Mouse (Mus musculus) midbrain, embryonic 11.5 days (tissue): ENCODE results near the gene Src. TPM values are rescaled to one million over a fixed set of nuclear protein-coding genes. Genes with fewer than 3 reads are reported as not detected.

Source experiments
- ATAC-seq: fragments of 200-750 bp; cut with Nextera tagmentation; 2 replicates; pipeline ENCODE4 v1.8.0; 2017; ENCODE audit warnings: moderate TSS enrichment, moderate library complexity; ENCODE audit not compliant: low FRiP score
- DNase-seq: peaks from one replicate; pipeline ENCODE4 v3.0.0; 2015; ENCODE audit warnings: low spot score; ENCODE audit errors: missing footprints
- H3K27ac ChIP-seq: fragments of 300-500 bp; sonication (generic); 2 replicates; pipeline ENCODE4 v1.5.1; 2014; ENCODE audit warnings: low read depth, low read length
- H3K27me3 ChIP-seq: fragments of 300-500 bp; sonication (generic); 2 replicates; pipeline ENCODE4 v1.6.1; 2014; ENCODE audit warnings: mild to moderate bottlenecking, low read length, moderate library complexity, mixed read lengths; ENCODE audit not compliant: control insufficient read depth, insufficient read depth
- H3K36me3 ChIP-seq: fragments of 300-500 bp; sonication (generic); 2 replicates; pipeline ENCODE4 v1.6.1; 2014; ENCODE audit warnings: mild to moderate bottlenecking, low read length, moderate library complexity, mixed read lengths; ENCODE audit not compliant: control insufficient read depth, insufficient read depth
- H3K4me1 ChIP-seq: fragments of 300-500 bp; sonication (generic); 2 replicates; pipeline ENCODE4 v1.6.1; 2014; ENCODE audit warnings: low read length; ENCODE audit not compliant: control insufficient read depth, insufficient read depth
- H3K4me2 ChIP-seq: fragments of 300-500 bp; sonication (generic); 2 replicates; pipeline ENCODE4 v1.6.1; 2014; ENCODE audit warnings: mild to moderate bottlenecking, moderate library complexity
- H3K4me3 ChIP-seq: fragments of 300-500 bp; sonication (generic); 2 replicates; pipeline ENCODE4 v1.5.1; 2014; ENCODE audit warnings: low read depth, low read length
- H3K9ac ChIP-seq: fragments of 300-500 bp; sonication (generic); 2 replicates; pipeline ENCODE4 v1.6.1; 2014; ENCODE audit warnings: low read length
- H3K9me3 ChIP-seq: fragments of 300-500 bp; sonication (generic); 2 replicates; pipeline ENCODE4 v1.6.1; 2016; ENCODE audit warnings: low read length; ENCODE audit not compliant: control insufficient read depth
- WGBS: fragments of 180-500 bp; shearing (Covaris S2); extraction: QIAGEN DNeasy Blood & Tissue Kit; methylation state at CpG from one replicate; pipeline ENCODE4 v1.1.7; 2014; 5-methylcytosine and 5-hydroxymethylcytosine counted together
- polyA plus RNA-seq: library from polyadenylated mRNA; unstranded; fragments of >200 nt; fragmentation: Nextera tagmentation; extraction: Ambion mirVana; gene quantifications from 2 replicates; pipeline ENCODE4 v1.2.1, GENCODE M21; 2014

The Src gene
- polyA plus RNA-seq, 1 experiment from 2014 or later = 14.0 TPM

- Histone ChIP-seq H3K27me3 (peaks cover 4% of the 10 kb centered on the region; the same call in 1 of the 2 replicates), H3K9ac (no peak overlapping the region), H3K4me2 (no peak overlapping the region), H3K27ac (peak overlapping the region; percentile 78), H3K36me3 (no peaks in the 10 kb centered on the region), H3K4me3 (no peak overlapping the region), H3K4me1 (peaks cover 23% of the 10 kb centered on the region), H3K9me3 (no peaks in the 10 kb centered on the region)
- WGBS = 1% methylated on average over 4 of the region's 4 CpGs
- DNase-seq (peak; percentile 92), ATAC-seq (peak; percentile 71)
Observed at GRCm38 (mm10) chr2:157514353-157514752, 96.1 kb downstream of the Src start.

- peaks cover 32% of the 10 kb centered on the region for H3K4me1 ChIP-seq
- H3K4me3 ChIP-seq = no peak overlapping the region
- no peak overlapping the region for H3K9ac ChIP-seq
- peaks cover 4% of the 10 kb centered on the region; the same call in 1 of the 2 replicates for H3K27me3 ChIP-seq
- H3K9me3 ChIP-seq = no peaks in the 10 kb centered on the region
- H3K36me3 ChIP-seq = no peaks in the 10 kb centered on the region
- ATAC-seq = no peak
- WGBS = 39% methylated on average over 6 of the region's 6 CpGs
- no peak overlapping the region for H3K4me2 ChIP-seq
- no peak overlapping the region for H3K27ac ChIP-seq
- no peak for DNase-seq
Observed at GRCm38 (mm10) chr2:157517526-157517925, 99.3 kb downstream of the Src start.

- DNase-seq = no peak
Observed at GRCm38 (mm10) chr2:157518451-157518850, 100.2 kb downstream of the Src start.

GRCm38 (mm10) chr2:157519452-157519851 is 101.2 kb downstream of the Src start:
- Histone ChIP-seq H3K4me2 (no peak overlapping the region), H3K4me1 (peaks cover 25% of the 10 kb centered on the region), H3K9me3 (no peaks in the 10 kb centered on the region), H3K27ac (no peak overlapping the region), H3K27me3 (peaks cover 4% of the 10 kb centered on the region; the same call in 1 of the 2 replicates), H3K4me3 (no peak overlapping the region), H3K9ac (no peak overlapping the region), H3K36me3 (no peaks in the 10 kb centered on the region)
- 53% methylated on average over 6 of the region's 6 CpGs for WGBS
- DNase-seq (no peak), ATAC-seq (no peak)

More at GRCm38 (mm10) chr2:157518451-157518850, 100.2 kb downstream of the Src start:
- no peaks in the 10 kb centered on the region for H3K9me3 ChIP-seq
- H3K4me1 ChIP-seq = peaks cover 34% of the 10 kb centered on the region
- no peak overlapping the region for H3K4me3 ChIP-seq
- H3K27ac ChIP-seq = no peak overlapping the region
- no peaks in the 10 kb centered on the region for H3K36me3 ChIP-seq
- peaks cover 4% of the 10 kb centered on the region; the same call in 1 of the 2 replicates for H3K27me3 ChIP-seq
- no peak for ATAC-seq
- H3K9ac ChIP-seq = no peak overlapping the region
- H3K4me2 ChIP-seq = no peak overlapping the region
- 55% methylated on average over 7 of the region's 7 CpGs for WGBS

GRCm38 (mm10) chr2:157520496-157520895 is 102.3 kb downstream of the Src start:
- Histone ChIP-seq H3K9me3 (no peaks in the 10 kb centered on the region), H3K9ac (no peak overlapping the region), H3K27me3 (peaks cover 4% of the 10 kb centered on the region; the same call in 1 of the 2 replicates), H3K4me2 (no peak overlapping the region), H3K36me3 (no peaks in the 10 kb centered on the region), H3K4me3 (no peak overlapping the region), H3K27ac (no peak overlapping the region), H3K4me1 (peaks cover 21% of the 10 kb centered on the region)
- DNase-seq (no peak), ATAC-seq (no peak)
- 16% methylated on average over 5 of the region's 5 CpGs for WGBS

Other genes with a start within 250 kb of the Src start
- gene Rbl1, start 213.9 kb upstream of the Src start, polyA plus RNA-seq = 42.5 and 45.5 TPM in 2 replicates
- gene Rpn2, start 139.4 kb upstream of the Src start, polyA plus RNA-seq = 234 and 237 TPM in 2 replicates
- 0.43 and 0.68 TPM in 2 replicates for gene Mroh8, start 138.9 kb upstream of the Src start, polyA plus RNA-seq
- gene Ghrh, start 70.9 kb upstream of the Src start, polyA plus RNA-seq = 0.48 and 1.6 TPM in 2 replicates
- gene Manbal, start 50.9 kb upstream of the Src start, polyA plus RNA-seq = 34.7 and 35.9 TPM in 2 replicates
- 1,391 and 1,438 TPM in 2 replicates for gene Nnat, start 141.6 kb downstream of the Src start, polyA plus RNA-seq
- 110 and 117 TPM in 2 replicates for gene Blcap, start 152.8 kb downstream of the Src start, polyA plus RNA-seq